Mouse (Mus musculus) liver, embryonic 16.5 days (tissue): ENCODE measurements around the gene Gltp. TPM values are rescaled to one million over a fixed set of nuclear protein-coding genes. Genes with fewer than 3 reads are reported as not detected.

Source experiments
- ATAC-seq: fragments of 200-750 bp; cut with Nextera tagmentation; 2 replicates; pipeline ENCODE4 v1.8.0; 2017; ENCODE audit warnings: low read depth, mild to moderate bottlenecking, moderate number of reproducible peaks, moderate library complexity
- H3K27ac ChIP-seq: fragments of 300-500 bp; sonication (generic); 2 replicates; pipeline ENCODE4 v1.5.1; 2014; ENCODE audit warnings: mild to moderate bottlenecking, low read length
- H3K27me3 ChIP-seq: fragments of 300-500 bp; sonication (generic); 2 replicates; pipeline ENCODE4 v1.6.1; 2014; ENCODE audit warnings: low read depth, low read length, mixed read lengths; ENCODE audit not compliant: control insufficient read depth, insufficient read depth
- H3K36me3 ChIP-seq: fragments of 300-500 bp; sonication (generic); 2 replicates; pipeline ENCODE4 v1.6.1; 2014; ENCODE audit warnings: mild to moderate bottlenecking; ENCODE audit not compliant: control insufficient read depth, insufficient read depth
- H3K4me1 ChIP-seq: fragments of 300-500 bp; sonication (generic); 2 replicates; pipeline ENCODE4 v1.6.1; 2014; ENCODE audit warnings: low read depth, low read length, mixed read lengths; ENCODE audit not compliant: control insufficient read depth
- H3K4me2 ChIP-seq: fragments of 300-500 bp; sonication (generic); 2 replicates; pipeline ENCODE4 v1.6.1; 2014; ENCODE audit warnings: low read depth, low read length, mixed read lengths
- H3K4me3 ChIP-seq: fragments of 300-500 bp; sonication (generic); 2 replicates; pipeline ENCODE4 v1.5.1; 2014; ENCODE audit warnings: low read depth, mild to moderate bottlenecking, low read length
- H3K9ac ChIP-seq: fragments of 300-500 bp; sonication (generic); 2 replicates; pipeline ENCODE4 v1.6.1; 2014; ENCODE audit warnings: low read depth, low read length
- H3K9me3 ChIP-seq: fragments of 300-500 bp; sonication (generic); replicated peaks from 2 replicates; pipeline ENCODE4 v1.6.1; 2016; ENCODE audit warnings: low read length; ENCODE audit not compliant: control insufficient read depth
- WGBS: fragments of 180-500 bp; shearing (Covaris S2); extraction: QIAGEN DNeasy Blood & Tissue Kit; methylation state at CpG from one replicate; pipeline ENCODE4 v1.1.7; 2014; ENCODE audit not compliant: insufficient replicate concordance; 5-methylcytosine and 5-hydroxymethylcytosine counted together
- polyA plus RNA-seq: library from polyadenylated mRNA; unstranded; fragments of >200 nt; fragmentation: Nextera tagmentation; extraction: Ambion mirVana; gene quantifications from 2 replicates; pipeline ENCODE4 v1.2.1, GENCODE M21; 2015

The Gltp gene
- polyA plus RNA-seq = 28.6 and 30.3 TPM in 2 replicates

DNA sequence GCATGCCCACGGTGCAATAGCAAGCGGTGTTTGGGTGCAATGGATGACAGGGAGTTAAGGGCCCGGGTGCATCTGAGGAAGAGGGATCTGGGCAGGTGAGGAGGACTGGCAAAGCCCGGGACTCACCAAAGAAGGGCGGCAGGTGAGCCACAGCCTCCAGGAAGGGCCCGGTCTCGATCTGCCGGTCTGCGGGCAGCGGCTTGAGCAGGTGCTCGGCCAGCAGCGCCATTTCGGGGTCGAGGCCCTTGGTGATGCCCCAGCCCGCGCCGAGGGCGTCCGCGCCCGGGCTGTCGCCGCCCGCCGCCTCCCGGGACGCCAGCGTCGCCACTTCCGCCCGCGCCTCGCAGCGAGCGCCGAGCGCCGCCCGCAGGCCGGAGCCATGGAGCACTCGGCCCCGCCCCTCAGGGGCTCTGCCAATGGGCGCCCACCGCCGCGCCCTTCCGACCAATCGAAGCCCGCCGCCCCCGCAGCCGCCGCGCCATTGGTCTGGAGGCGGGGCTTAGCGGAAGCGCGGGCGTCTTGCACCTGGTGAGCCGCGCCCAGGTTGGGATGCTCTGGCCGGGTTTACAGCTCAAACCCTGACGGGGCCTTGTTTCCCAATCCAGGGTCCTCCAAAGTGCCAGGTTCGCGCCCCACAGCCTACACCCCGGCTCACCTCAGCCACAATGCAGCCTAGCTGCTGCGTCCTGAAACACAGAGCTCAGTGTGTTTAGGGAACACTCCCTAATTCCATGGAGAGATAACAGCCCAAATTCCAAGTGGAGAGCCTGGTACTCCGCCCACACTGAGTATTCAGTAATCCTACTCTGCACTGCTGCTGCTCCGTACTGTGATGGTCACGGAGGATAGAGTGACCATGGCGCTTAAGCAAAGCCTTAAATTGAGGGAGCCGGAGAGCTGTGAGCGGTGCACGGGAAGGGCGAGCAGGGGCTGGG, at the start of gene Gltp:
Gene Gltp (minus strand): TSS at position 352 of the 935 bp plus-strand sequence.
- peak within 1 kb of the TSS; percentile 99 for H3K4me2 ChIP-seq
- peak within 1 kb of the TSS; percentile 77 for H3K4me3 ChIP-seq
- no peaks in the 10 kb centered on the region for H3K36me3 ChIP-seq
- peaks cover 22% of the 10 kb centered on the region for H3K4me1 ChIP-seq
- ATAC-seq = peak; percentile 98
- H3K27ac ChIP-seq = 0 out of 2 replicates have a peak within 1 kb of the TSS, but pooled peaks have one; percentile 42
- H3K9me3 ChIP-seq = no peaks in the 10 kb centered on the region
- peak within 1 kb of the TSS; percentile 85 for H3K9ac ChIP-seq
- WGBS = 5% methylated on average over 66 of the region's 75 CpGs
- H3K27me3 ChIP-seq = no peaks in the 10 kb centered on the region

DNA sequence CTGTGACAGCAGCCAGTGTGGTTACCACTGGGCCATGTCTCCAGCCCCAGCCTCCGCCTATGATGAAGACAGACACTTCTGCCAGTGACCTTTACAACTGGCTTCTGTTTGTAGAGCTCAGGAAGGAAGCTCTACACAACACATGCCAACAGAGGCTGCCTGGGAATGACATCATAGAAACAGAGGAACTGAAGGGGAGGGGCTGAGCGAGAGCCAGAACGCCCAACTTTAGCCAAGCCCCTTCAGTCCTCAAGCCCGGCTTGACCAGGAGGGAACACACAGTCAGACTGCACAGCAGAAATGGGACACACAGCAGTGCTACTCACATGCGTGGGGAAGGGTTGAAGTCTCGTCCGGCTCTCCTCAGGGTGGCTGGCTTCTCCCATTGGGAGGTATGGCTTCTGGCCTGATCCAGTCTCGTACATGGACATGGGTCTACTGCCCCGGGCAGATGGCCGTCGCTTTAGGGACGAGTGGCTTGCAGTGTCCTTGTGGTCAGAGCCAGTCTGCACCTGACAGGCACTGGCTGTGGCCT, 48.0 kb upstream of the Gltp start:
- no peak overlapping the region for H3K4me2 ChIP-seq
- no peak overlapping the region for H3K4me3 ChIP-seq
- H3K36me3 ChIP-seq = peaks cover 48% of the 10 kb centered on the region
- no peaks in the 10 kb centered on the region for H3K9me3 ChIP-seq
- H3K27ac ChIP-seq = no peak overlapping the region
- H3K9ac ChIP-seq = no peak overlapping the region
- H3K4me1 ChIP-seq = no peaks in the 10 kb centered on the region
- no peaks in the 10 kb centered on the region for H3K27me3 ChIP-seq
- WGBS = 72% methylated on average over 12 of the region's 12 CpGs
- peak; percentile 70 for ATAC-seq

DNA sequence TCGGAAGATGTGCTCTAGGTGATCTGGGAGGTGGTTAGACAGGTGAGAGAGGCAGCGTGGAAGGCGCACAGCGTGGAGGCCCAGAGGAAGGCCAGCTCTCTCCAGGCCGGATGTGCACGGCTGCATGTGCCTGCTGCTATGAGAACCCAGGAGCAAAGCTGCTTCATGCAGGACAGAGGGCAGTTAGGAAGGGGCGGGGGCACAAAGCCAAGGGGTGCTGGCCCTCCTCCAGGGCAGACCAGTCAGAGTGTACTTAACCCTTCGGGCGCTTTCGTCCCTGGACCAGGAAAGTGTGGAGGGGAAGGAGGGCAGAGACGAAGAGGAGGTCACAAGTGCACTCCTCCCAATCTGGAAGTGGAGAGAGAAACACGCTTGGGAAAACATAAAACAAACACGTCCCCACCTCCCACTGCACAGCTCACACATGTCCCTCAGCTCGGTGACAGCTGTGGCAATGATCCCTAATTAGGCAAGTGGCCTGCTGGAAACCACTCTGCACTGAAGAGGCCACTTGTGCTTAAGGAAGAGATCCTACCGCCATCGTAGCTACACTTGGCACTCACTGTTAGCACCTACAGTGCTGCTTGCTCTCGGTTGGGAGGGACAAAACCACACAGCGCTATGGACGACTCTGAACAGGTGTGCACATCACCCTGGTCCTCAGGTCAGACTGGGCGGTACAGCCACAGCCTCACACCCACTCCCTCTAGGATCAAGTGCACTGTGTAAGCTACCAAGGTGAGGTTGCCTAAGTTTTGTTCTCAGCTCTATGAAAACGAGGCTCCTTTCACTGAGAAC, 46.5 kb upstream of the Gltp start:
- Histone ChIP-seq H3K4me1 (no peaks in the 10 kb centered on the region), H3K9ac (no peak overlapping the region), H3K9me3 (no peaks in the 10 kb centered on the region), H3K27me3 (no peaks in the 10 kb centered on the region), H3K27ac (no peak overlapping the region), H3K4me2 (no peak overlapping the region), H3K4me3 (no peak overlapping the region), H3K36me3 (peaks cover 48% of the 10 kb centered on the region)
- WGBS = 80% methylated on average over 21 of the region's 21 CpGs
- ATAC-seq = peak; percentile 25; the same call in 1 of the 2 replicates

DNA sequence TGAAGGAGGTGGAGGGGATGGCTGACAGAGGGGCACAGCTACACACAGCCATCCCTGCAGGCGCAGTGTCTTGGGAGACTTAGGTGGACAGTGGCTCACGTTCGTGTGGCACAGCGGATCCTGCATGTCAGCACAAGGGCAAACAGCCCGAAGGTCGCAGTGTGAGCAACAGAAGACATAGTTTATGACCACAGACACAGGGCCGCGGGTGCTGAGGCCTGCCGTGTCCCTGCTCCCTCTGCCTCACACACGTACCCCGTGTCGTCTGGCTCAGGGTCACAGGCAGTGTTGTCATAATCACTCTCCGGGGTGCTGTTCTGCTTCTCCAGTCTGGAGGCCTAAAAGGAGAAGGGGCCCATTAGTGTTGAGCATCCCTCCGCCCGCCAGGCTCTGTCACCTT, 42.8 kb upstream of the Gltp start:
- no peak for ATAC-seq
- Histone ChIP-seq H3K4me2 (no peak overlapping the region), H3K4me3 (no peak overlapping the region), H3K9ac (no peak overlapping the region), H3K36me3 (peaks cover 40% of the 10 kb centered on the region), H3K9me3 (no peaks in the 10 kb centered on the region), H3K27ac (no peak overlapping the region), H3K27me3 (no peaks in the 10 kb centered on the region), H3K4me1 (no peaks in the 10 kb centered on the region)
- 86% methylated on average over 15 of the region's 15 CpGs for WGBS

DNA sequence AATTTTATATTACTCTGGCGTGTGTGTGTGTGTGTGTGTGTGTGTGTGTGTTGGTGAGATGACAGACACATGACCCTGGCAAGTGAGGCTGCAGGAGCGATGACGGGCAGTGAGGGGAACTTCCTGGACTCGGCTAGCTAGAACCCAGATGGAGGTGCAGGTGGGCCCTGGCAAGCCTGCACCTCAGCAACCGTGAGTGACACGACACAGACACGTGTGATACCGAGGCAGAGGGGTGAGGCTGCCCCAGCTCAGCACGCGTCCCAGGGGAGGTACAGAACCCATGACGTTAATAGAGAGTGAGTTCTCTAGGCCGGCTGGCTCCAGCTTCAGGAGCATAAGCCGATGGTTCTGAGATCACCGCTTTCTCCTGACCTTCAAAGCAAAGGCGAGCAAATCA, 41.2 kb upstream of the Gltp start:
- H3K9me3 ChIP-seq = no peaks in the 10 kb centered on the region
- WGBS = 83% methylated on average over 15 of the region's 15 CpGs
- ATAC-seq = no peak
- no peak overlapping the region for H3K4me2 ChIP-seq
- no peak overlapping the region for H3K4me3 ChIP-seq
- peaks cover 30% of the 10 kb centered on the region for H3K36me3 ChIP-seq
- no peaks in the 10 kb centered on the region for H3K27me3 ChIP-seq
- H3K4me1 ChIP-seq = no peaks in the 10 kb centered on the region
- H3K9ac ChIP-seq = no peak overlapping the region
- no peak overlapping the region for H3K27ac ChIP-seq

DNA sequence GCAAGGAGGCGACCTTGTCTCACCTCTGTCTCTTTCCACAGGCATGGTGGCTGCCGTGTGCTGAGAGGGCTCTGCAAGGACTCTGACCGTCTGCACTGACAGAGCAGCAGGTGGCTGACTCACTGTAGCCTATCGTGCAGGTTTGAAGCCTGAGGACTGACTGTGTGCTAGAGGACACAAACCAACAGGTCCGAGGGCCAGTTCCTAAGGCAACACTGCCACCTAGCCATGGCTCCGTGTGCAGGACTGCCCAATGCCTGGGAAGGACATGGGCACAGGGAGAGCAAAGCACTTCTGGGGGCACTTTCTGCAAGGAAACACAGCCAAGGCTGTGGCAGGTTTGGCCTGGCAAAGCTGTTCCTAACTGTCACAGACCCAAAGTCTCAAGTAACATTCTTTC, 40.7 kb upstream of the Gltp start:
- H3K4me2 ChIP-seq = no peak overlapping the region
- no peak for ATAC-seq
- no peak overlapping the region for H3K4me3 ChIP-seq
- H3K36me3 ChIP-seq = peaks cover 26% of the 10 kb centered on the region
- H3K9ac ChIP-seq = no peak overlapping the region
- H3K27me3 ChIP-seq = no peaks in the 10 kb centered on the region
- H3K9me3 ChIP-seq = no peaks in the 10 kb centered on the region
- no peak overlapping the region for H3K27ac ChIP-seq
- WGBS = 72% methylated on average over 6 of the region's 6 CpGs
- no peaks in the 10 kb centered on the region for H3K4me1 ChIP-seq

DNA sequence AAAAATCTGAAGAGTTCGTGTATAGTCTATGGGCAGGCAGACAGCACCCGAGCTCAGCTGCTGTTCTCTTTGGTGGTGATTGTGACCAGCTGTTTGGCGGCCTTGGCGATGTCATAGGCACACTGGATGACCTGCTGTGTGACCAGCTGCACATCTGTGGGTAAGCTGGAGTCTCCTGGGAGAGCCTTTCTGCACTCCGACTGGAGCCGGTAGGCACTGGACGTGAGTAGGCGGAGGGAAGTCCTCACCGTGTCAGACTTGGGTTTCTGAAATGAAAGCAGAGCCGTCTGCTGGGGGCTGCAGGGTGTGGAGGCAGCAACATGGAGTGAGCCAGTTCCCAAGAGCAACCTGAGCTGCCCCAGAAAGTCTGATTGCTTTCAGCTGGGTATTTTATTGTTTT, 39.3 kb upstream of the Gltp start:
- H3K27ac ChIP-seq = no peak overlapping the region
- H3K4me2 ChIP-seq = no peak overlapping the region
- no peak overlapping the region for H3K4me3 ChIP-seq
- H3K9me3 ChIP-seq = no peaks in the 10 kb centered on the region
- 82% methylated on average over 10 of the region's 10 CpGs for WGBS
- H3K9ac ChIP-seq = no peak overlapping the region
- ATAC-seq = no peak
- peaks cover 18% of the 10 kb centered on the region for H3K36me3 ChIP-seq
- no peaks in the 10 kb centered on the region for H3K4me1 ChIP-seq
- no peaks in the 10 kb centered on the region for H3K27me3 ChIP-seq

DNA sequence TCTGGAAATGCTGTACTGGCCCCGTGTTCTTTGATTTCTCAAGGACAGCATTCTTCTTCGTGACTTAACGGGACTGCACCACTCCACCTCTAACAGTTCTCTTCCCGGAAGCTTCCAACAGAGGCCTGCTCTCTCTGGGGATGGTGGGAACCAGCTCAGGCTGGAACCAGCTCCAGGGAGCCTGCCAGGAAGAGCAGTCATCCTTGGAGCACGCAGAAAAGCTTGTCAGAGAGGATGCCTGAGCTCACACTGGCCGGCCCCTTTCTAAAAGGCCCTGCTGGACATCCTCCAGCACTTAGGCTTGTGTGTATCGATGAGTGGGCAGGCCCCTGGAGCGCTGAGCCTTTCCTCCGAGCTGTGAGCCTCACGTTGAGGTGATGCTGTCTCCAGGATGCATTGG, 37.4 kb upstream of the Gltp start:
- Histone ChIP-seq H3K36me3 (peaks cover 18% of the 10 kb centered on the region), H3K27ac (no peak overlapping the region), H3K9me3 (no peaks in the 10 kb centered on the region), H3K27me3 (no peaks in the 10 kb centered on the region), H3K4me2 (no peak overlapping the region), H3K4me1 (no peaks in the 10 kb centered on the region), H3K9ac (no peak overlapping the region), H3K4me3 (no peak overlapping the region)
- 80% methylated on average over 10 of the region's 10 CpGs for WGBS
- ATAC-seq = no peak
